Mouse (Mus musculus) spleen, adult 2 months (tissue): Measurements from ENCODE around the gene Afm. TPM values are rescaled to one million over a fixed set of nuclear protein-coding genes. Genes with fewer than 3 reads are reported as not detected.

Experiments used
- DNase-seq, 2 experiments: peaks; one replicate each; pipeline versions ENCODE4 v3.0.0 to v3.0.0-alpha.2; 2012 to 2021; ENCODE audit warnings: low spot score in 2 of 2, low read depth in 1 of 2
- H3K27ac ChIP-seq: fragments of 200-500 bp; 2 replicates; pipeline ENCODE4 v1.5.1; 2012; ENCODE audit warnings: low read length, inconsistent platforms; ENCODE audit not compliant: insufficient read depth
- H3K27me3 ChIP-seq: fragments of 200-500 bp; 2 replicates; pipeline ENCODE4 v1.6.1; 2012; ENCODE audit warnings: mild to moderate bottlenecking, moderate library complexity, low read length, inconsistent platforms; ENCODE audit not compliant: control insufficient read depth, insufficient read depth
- H3K36me3 ChIP-seq: fragments of 200-500 bp; 2 replicates; pipeline ENCODE4 v1.6.1; 2012; ENCODE audit warnings: mild to moderate bottlenecking, low read length, inconsistent platforms; ENCODE audit not compliant: control insufficient read depth, insufficient read depth
- H3K4me1 ChIP-seq: fragments of 200-500 bp; 2 replicates; pipeline ENCODE4 v1.6.1; 2011; ENCODE audit warnings: inconsistent platforms; ENCODE audit not compliant: control insufficient read depth, insufficient read depth, insufficient read length
- H3K4me3 ChIP-seq: fragments of 200-500 bp; 2 replicates; pipeline ENCODE4 v1.5.1; 2011; ENCODE audit warnings: mild to moderate bottlenecking, inconsistent platforms; ENCODE audit not compliant: insufficient read depth, insufficient read length; ENCODE audit errors: extremely low read depth
- CTCF ChIP-seq: fragments of 200-500 bp; IDR thresholded peaks from 2 replicates; pipeline ENCODE4 v1.5.1; 2011; ENCODE audit warnings: mild to moderate bottlenecking, inconsistent platforms; ENCODE audit not compliant: insufficient read depth, insufficient read length, insufficient replicate concordance; ENCODE audit errors: extremely low read depth
- POLR2A ChIP-seq: fragments of 200-500 bp; IDR thresholded peaks from 2 replicates; pipeline ENCODE4 v1.6.1; 2011; ENCODE audit warnings: low read depth, low read length, inconsistent platforms
- WGBS: fragments of 180-500 bp; shearing (Covaris S2); methylation state at CpG from one replicate; pipeline ENCODE4 v1.1.7; 2018; 5-methylcytosine and 5-hydroxymethylcytosine counted together
- polyA plus RNA-seq: library from polyadenylated mRNA; depleted of rRNA; stranded (reverse); fragments of >200 nt; gene quantifications from 2 replicates; pipeline ENCODE4 v1.2.3, GENCODE M21; 2012; rRNA removed

Afm gene
- polyA plus RNA-seq, result 0.05 TPM in 1 of 2 replicates, not detected in the other

GRCm38 (mm10) chr5:90518356-90519100, at the start of gene Afm:
Afm (plus strand) TSS chr5:90518932.
- Histone ChIP-seq H3K27me3 (no peaks in the 10 kb centered on the region), H3K36me3 (no peaks in the 10 kb centered on the region), H3K27ac (no peak within 1 kb of the TSS), H3K4me3 (no peak within 1 kb of the TSS), H3K4me1 (no peaks in the 10 kb centered on the region)
- TF ChIP-seq CTCF, result no peak
- no peak for TF ChIP-seq POLR2A
- DNase-seq, result no peak
- whole genome bisulfite sequencing, result 93% methylated on average over 6 of the region's 6 CpGs

GRCm38 (mm10) chr5:90470836-90471235, 47.9 kb upstream of the Afm start:
- no peaks in the 10 kb centered on the region for H3K27me3 ChIP-seq
- WGBS, result 89% methylated on average over 3 of the region's 3 CpGs
- DNase-seq, result no peak
- H3K4me3 ChIP-seq, result no peak overlapping the region
- H3K36me3 ChIP-seq, result no peaks in the 10 kb centered on the region
- H3K27ac ChIP-seq, result no peak overlapping the region
- TF ChIP-seq POLR2A, result no peak
- no peak for TF ChIP-seq CTCF
- no peaks in the 10 kb centered on the region for H3K4me1 ChIP-seq

- Histone ChIP-seq H3K27ac (no peak overlapping the region), H3K4me3 (no peak overlapping the region), H3K27me3 (no peaks in the 10 kb centered on the region), H3K4me1 (no peaks in the 10 kb centered on the region), H3K36me3 (no peaks in the 10 kb centered on the region)
- WGBS, result 92% methylated on average over 4 of the region's 4 CpGs
- DNase-seq, result no peak
- TF ChIP-seq CTCF (no peak), POLR2A (no peak)
Observed at GRCm38 (mm10) chr5:90473902-90474301, 44.8 kb upstream of the Afm start.

GRCm38 (mm10) chr5:90474369-90474768, 44.4 kb upstream of the Afm start:
- no peaks in the 10 kb centered on the region for H3K36me3 ChIP-seq
- WGBS, result 91% methylated on average over 5 of the region's 5 CpGs

GRCm38 (mm10) chr5:90476741-90477140, 42.0 kb upstream of the Afm start:
- no peaks in the 10 kb centered on the region for H3K36me3 ChIP-seq
- no peak for DNase-seq
- 92% methylated on average over 3 of the region's 3 CpGs for WGBS
- no peaks in the 10 kb centered on the region for H3K27me3 ChIP-seq
- no peaks in the 10 kb centered on the region for H3K4me1 ChIP-seq
- TF ChIP-seq POLR2A (no peak), CTCF (no peak)
- no peak overlapping the region for H3K27ac ChIP-seq
- H3K4me3 ChIP-seq, result no peak overlapping the region

More at GRCm38 (mm10) chr5:90474369-90474768, 44.4 kb upstream of the Afm start:
- no peaks in the 10 kb centered on the region for H3K27me3 ChIP-seq
- no peak overlapping the region for H3K27ac ChIP-seq
- H3K4me3 ChIP-seq, result no peak overlapping the region
- DNase-seq, result no peak
- no peaks in the 10 kb centered on the region for H3K4me1 ChIP-seq
- TF ChIP-seq CTCF (no peak), POLR2A (no peak)

- H3K4me1 ChIP-seq, result no peaks in the 10 kb centered on the region
- no peaks in the 10 kb centered on the region for H3K36me3 ChIP-seq
- TF ChIP-seq POLR2A (no peak), CTCF (no peak)
- DNase-seq, result no peak
- H3K27ac ChIP-seq, result no peak overlapping the region
- H3K27me3 ChIP-seq, result no peaks in the 10 kb centered on the region
- no peak overlapping the region for H3K4me3 ChIP-seq
- WGBS, result 28% methylated on average over 7 of the region's 7 CpGs
Observed at GRCm38 (mm10) chr5:90477308-90478140, 41.2 kb upstream of the Afm start.

- Histone ChIP-seq H3K4me3 (no peak overlapping the region), H3K4me1 (no peaks in the 10 kb centered on the region), H3K27me3 (no peaks in the 10 kb centered on the region), H3K36me3 (no peaks in the 10 kb centered on the region), H3K27ac (no peak overlapping the region)
- DNase-seq, result no peak
- 11% methylated on average over 1 of the region's 1 CpGs for WGBS
- TF ChIP-seq CTCF (no peak), POLR2A (no peak)
Observed at GRCm38 (mm10) chr5:90478886-90479285, 39.8 kb upstream of the Afm start.
